Mouse (Mus musculus): ENCODE data around the gene Itpk1.
A peak's percentile ranks its signal among the peaks of the same experiment; 100 is the strongest.

Gene Itpk1

DNA sequence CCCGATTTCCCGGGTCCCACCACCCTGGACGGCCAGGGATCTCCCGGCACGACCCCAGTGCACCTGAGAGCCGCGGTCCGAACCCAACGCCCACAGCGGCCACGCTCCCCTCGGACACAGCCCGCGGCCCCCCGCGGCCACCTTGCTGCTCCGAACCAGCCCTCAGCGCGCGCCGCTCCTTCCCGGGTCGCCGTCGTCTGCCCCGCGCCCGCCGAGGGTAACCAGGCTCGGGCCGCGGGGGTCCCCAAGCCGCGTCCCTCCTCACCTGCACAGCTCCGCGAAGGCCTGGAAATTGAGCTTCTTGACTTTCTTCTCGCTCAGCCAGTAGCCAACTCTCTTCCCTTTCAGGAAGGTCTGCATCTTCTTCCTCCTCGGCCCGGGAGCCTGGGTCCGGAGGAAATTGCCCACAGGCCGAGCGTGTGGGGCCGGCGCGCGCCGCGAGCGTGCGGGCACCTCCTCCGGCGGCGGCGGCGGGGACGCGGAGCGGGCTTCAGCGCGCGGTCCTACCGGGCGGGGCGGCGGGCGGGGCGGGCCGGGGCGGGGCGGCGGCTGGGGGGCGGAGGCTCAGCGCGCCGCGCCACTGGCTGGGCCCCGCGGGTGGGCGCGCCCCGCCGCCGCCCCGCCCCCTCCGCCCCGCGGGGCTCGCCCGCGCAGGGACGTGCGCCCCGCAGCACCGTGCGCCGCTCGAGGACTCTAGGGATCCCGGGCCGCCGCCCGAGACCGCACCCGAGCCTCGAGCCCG lies at the start of gene Itpk1:
Gene Itpk1, minus strand, starts transcription at position 474 of the 742 bp plus-strand sequence.
- DNase-seq (ENCODE audit: low spot score in 2 of 2) = peak in 1 of 2 experiments; percentile 74

DNA sequence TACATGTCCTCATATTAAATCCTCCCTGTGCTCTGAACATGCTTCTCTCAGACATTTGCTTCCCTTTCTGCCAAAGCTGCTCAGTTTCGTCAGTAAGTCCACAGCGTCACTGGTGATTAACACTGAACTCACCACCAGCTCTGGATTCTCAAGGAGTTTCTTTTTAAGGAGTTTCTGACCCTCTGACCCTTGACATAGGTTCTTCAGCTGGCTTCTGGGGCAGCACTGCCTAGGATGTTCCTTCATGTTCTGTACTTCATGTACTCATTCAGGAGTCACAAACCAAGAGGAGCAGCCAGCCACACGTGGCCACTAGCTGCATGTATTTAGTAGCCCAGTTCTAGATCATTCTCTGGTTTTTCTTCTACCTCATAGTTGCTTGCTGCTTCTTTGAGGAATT lies 43.5 kb upstream of the Itpk1 start:
- DNase-seq (ENCODE audit: low spot score in 2 of 2) = no peak

DNA sequence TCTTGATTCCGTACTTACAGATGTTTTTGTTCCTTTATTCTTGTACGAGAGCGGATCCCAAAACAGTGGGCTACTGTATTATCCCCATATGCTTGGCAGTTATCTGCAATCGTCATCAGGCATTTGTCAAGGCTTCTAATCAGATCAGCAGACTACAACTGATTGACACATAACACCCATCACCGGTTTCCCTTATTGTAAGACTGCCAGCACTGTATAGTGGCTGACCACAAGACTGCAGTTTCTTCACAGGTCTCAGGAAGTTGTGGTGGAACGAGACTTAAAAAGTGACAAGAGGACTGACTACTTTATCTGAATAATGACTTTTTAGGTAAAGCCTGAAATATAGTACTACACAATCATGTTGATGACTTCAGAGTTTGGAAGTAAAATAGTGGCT lies 40.1 kb upstream of the Itpk1 start:
- no peak for DNase-seq (ENCODE audit: low spot score in 2 of 2)

DNA sequence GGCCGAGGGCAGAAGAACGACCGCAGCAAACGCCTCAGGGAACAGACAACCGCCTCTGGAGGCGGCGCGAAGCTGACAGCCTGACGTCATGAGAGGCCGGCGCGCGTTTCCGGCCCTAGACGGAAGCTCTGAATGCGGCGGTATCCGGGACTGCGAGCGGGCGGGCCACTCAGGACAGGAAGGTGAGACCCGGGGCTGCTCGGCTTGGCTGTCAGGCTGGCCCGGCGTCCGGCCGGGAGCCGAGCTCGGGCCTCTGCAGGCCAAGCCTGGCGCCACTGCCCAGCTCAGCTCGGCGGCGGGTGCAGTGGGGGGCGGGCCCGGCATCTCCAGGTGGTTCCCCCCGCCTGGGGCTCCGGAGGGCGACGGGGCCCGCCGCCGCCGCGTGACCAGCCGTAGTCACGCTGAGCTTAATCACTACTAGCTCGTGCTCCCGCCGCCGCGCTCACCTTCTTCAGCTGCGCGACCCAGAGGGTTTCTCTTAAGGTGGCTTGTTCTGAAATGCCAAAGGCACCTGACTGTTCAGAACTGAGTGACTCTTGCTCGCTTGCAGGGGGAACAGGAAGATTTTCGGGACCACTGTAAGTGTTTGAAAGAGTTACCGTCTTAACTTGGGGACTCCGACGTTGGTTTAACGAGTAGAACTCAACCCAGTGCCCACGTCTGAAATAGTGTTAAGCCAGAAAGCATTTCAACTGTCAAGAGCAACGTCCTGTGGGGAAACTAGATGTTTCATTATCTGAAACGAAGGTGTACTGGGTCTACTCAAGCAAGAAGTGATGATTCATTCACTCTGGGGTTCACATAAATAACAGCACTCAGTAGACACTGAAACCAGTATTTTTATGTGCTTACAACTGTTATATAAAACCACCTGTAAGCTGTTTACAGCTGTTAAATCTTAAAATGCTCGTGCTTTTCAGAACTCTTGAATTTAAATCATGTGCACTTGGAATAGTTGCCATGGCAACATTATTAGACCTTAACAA lies 39.2 kb upstream of the Itpk1 start, which contains the start of the genes Moap1 and Tmem251:
Gene Moap1, minus strand, starts transcription at position 73 of the 986 bp plus-strand sequence.
Gene Tmem251, plus strand, starts transcription at position 174 of the 986 bp plus-strand sequence.
- peak; percentile 94 for DNase-seq (ENCODE audit: low spot score in 2 of 2)

DNA sequence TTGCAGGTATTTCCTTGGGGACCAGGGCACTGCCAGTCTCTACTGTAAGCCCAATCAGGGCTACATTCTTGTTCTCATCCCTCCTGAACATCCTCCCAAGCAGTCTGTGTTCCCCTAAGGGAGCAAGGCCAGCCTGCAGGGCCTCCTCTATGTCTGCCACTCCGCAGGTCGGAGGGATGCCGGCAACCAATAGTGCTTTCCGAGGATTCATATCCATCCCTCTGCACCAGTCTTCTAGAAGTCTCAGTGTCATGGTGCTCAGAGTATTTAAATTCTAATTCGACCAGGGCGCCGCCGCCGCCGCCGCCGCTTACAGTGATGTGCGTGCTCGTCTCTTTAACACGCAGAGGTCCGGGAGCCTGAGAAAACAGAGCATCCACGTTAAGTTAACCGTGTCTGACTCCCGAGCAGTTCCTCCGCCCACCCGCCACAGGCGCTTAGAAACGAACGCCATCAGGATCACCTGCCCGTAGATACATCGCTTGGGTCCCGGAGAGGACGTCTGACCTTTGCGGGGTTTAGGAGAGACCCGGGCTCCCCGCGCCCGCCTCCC lies 38.4 kb upstream of the Itpk1 start:
- no peak for DNase-seq (ENCODE audit: low spot score in 2 of 2)

DNA sequence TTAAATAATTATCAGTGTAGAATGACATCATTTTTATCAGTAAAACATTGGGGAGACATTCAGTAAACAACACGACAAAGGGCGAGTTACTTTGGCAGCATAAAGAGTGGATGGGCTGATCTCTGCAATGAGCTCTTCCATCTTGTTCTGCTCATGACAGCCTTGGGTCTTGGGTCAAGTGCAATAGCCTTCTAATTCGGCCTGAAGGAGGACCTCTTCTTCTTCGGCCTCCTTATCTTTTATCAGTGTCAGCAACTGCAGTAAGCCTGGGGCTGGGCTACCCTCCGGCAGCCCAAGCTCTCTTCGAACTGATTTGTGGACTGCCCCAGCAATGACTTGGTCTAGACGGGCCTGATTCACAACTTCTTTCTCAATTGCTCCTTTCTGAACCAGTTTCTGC lies 37.3 kb upstream of the Itpk1 start:
- no peak for DNase-seq (ENCODE audit: low spot score in 2 of 2)

DNA sequence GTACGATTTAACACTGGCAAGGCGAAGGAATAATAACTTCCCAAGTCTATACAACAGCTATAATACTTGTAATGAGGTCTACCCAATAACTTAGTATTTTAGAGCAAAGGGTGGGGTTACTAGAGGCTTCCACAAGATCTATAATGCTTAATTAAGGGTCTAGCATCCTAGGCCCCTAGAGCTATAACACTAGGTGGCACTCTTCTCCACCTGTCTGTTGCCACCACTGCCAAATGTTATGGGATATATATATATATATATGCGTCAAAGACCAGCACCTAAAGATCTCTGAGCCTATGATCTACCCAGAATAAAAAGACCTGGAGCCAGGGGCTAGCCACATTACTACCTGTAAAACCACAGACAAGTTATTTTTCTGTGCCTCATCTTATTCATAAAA lies 35.6 kb upstream of the Itpk1 start:
- no peak for DNase-seq (ENCODE audit: low spot score in 2 of 2)

DNA sequence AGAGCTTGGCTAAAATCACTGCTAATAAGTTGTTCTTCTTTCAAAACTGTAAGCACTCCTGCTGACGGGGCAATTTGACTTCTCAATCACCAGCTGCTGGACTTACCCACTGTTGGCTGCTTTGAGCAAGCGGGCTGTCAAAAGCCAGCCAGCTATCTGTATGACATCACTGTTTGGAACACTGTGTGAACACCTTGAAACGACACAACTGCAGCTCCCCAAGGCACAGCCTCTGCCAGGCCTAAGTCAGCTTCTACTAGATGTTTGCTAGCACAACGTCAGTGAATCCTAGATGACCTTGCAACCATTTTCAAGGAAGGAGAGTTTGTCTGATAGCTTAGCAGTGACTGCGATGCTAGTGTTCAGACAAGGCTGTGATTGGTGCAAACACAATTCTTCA lies 34.4 kb upstream of the Itpk1 start:
- DNase-seq (ENCODE audit: low spot score in 2 of 2) = no peak

DNA sequence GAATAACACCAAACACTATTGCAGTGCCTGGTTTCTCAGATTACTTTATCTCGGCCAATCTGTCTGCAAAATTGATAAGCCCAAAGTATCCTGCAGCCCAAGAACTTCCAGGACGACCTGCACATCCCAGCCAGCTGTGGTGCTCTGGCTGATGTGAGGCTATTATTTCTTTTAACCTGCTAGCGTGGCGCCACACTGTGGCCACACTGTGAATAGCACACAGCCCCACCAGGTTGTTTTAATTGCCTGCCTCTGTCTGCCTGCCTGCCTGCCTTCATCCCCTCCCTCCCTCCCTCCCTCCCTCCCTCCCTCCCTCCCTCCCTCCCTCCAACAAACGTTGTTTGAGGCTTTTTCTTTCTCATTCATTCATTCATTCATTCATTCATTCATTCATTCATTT lies 28.7 kb upstream of the Itpk1 start:
- peak; percentile 56 to 57 for DNase-seq (ENCODE audit: low spot score in 2 of 2)

DNA sequence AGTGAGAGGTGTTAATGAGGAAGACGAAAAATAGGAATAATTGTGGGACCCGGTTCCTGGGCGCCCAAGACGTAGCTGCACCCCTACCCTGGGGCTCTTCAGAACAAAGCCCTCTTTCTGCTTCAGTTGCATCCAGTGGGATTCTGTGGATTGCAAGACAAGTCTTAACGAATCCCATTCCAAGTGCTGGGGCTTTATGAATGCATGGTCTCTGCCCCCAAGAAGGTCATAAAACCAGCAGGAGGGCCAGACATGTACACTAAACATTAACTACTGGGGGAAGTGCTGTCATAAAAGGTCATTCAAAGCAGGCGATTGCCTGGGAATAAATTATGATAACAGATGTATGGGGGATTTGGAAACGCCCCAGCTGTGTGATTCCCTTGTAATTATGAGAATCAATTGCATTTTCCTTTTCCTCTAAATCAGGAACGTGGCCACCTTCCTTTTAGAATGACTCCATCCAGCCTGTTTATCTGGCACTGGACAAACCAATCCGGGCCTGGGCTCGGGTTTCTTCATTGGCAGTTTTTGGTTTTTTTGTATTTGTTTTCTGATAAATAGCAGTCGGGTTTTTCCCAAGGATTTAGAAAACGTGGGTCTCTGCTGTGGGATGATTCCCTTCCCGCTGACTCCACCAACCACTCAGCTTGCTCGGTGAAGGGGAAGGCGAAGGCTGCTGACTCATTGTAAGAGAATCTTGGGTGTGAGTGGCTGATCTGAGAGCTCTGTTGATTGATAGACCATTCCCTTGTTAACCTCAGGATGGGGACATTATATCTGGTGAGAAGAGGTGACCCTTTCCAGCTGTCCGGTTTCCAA lies 26.3 kb upstream of the Itpk1 start:
- DNase-seq (ENCODE audit: low spot score in 2 of 2) = no peak

DNA sequence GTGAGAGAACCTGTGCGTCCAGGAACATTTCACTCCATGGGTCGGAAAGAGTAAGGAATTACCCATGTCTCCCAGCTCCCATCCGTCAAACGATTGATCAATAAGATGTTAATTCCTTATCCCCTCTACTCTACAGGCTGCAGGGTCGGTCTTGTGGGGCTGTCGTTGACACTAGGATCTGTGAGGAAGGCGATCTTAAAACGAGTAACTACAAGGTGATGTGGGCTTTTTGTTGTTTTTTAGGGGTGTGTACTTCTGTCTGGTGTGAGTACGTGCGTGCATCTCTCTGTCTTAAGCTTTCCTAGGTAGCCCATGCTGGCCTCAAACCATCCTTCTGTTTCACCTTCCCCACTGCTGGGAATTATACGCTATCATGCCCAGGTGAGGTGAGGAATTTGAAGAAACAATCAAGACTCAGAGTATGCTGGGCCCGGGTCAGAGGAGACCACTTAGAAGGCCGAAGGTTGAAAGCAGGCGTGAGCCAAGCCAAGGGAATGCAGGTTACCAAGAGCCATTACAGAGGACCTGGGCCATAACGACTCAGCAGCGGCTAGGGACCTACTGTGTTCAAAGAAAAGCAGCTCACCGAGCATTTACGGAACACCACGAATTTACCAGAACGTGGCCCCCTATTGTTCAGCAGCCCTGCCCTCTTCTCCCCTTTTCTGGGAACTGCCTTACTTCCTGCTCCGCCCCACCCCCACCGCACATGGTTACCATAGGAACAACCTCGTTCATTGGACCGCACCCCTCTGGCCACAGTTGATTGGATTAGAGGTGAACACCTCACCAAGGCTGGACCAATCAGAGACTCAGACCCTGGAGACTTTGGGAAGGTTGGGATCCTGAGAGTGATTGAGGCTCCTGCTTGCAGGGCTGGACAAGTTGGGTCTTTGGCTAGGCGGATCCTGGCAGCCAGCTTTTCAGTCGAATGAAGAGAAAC lies 25.4 kb upstream of the Itpk1 start:
- DNase-seq (ENCODE audit: low spot score in 2 of 2) = peak; percentile 91 to 94

DNA sequence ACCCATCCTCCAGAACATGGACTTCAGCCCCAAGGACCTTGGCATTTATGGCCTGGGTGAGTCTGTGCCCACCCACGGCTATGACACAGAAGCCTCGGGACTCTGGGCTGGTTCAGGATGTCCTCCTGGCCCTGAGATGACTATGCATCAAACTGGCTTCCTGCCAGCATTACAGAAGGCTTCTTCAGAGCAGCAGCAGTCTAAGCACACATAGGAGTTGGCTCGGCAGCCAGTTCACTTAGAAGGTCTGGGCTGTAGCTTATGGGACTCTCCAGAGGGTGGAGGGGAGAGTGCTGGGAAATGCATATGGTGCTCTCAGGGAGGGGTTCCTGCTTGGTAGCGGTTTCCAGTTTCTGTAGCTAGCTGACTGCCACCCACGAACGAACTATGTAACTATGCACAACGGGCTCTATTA lies 21.0 kb upstream of the Itpk1 start:
- DNase-seq (ENCODE audit: low spot score in 2 of 2) = peak in 1 of 2 experiments; percentile 68

DNA sequence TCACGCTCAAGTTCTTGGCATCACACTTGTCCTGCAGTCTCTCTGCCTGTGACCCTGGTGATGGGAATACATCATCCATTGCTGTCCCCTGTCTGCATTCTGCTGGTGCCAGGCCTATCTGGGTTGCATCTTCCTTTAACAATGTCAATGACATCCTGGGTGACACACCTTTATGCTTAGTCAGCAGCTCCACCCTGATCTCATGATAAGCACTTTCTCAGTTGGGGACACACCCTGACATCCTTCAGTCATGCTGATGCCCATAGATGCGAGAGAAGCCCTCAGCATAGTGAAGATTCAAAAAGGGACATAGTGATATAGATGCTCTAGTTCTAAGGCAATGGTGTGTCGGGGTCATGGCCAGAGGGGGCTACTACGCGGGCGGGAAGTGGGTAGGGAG lies 20.4 kb upstream of the Itpk1 start:
- no peak for DNase-seq (ENCODE audit: low spot score in 2 of 2)

DNA sequence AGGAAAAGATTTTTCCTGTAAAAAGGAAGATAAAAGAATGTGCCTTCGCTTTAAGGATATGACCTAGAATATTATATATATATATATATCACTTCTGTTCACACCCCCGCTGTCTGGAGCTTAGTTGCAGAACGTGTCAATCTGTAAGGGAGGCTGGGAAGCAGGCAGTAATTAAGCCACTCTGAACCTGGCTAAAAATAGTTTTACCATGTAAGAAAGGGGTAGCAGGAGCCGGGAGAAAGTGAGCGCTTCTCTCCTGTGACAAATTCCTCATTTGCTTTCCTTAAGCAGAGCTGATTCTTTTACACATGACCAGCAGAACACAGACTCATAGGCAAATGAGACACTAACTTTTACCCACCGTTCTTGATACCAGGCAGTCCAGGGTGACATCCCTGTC lies 19.1 kb upstream of the Itpk1 start:
- peak; percentile 64 to 84 for DNase-seq (ENCODE audit: low spot score in 2 of 2)

DNA sequence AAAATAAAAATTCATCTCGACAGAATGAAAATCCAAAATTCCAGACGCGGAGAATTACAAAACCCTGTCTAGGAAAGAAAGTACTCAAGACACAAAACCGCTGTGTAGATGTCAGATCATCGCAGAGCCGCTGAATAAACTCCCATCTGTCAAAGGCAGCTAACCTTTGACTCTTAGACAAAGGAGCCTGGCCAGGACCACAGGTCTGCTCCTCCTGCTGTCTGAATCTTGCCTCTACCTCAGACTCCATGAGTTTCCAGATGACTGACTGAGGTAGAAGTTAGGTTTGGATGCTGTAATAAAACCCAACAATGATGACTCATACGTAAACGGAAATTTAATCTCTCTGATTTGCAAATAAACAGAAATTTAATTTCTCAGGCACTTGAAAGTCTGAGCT lies 18.2 kb upstream of the Itpk1 start:
- DNase-seq (ENCODE audit: low spot score in 2 of 2) = no peak

DNA sequence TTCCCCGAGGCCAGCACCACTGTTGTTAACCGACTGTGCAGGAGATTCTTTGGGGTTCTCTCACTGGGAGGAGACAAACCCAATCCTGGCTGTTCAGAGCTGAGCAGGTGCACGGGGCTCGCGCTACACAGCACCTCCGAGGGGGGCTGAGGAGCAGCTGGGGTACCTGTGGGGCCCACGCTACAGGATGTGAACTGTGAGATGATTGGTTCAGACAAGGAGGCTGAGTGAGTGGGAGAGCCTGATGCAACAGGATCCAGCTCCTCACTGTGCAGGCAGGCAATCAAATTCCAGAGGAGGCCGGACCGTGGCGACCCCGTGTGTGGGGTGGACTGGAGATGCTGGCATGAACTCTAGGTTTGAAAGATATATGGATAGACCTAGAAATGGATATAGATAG lies 17.7 kb upstream of the Itpk1 start:
- no peak for DNase-seq (ENCODE audit: low spot score in 2 of 2)

DNA sequence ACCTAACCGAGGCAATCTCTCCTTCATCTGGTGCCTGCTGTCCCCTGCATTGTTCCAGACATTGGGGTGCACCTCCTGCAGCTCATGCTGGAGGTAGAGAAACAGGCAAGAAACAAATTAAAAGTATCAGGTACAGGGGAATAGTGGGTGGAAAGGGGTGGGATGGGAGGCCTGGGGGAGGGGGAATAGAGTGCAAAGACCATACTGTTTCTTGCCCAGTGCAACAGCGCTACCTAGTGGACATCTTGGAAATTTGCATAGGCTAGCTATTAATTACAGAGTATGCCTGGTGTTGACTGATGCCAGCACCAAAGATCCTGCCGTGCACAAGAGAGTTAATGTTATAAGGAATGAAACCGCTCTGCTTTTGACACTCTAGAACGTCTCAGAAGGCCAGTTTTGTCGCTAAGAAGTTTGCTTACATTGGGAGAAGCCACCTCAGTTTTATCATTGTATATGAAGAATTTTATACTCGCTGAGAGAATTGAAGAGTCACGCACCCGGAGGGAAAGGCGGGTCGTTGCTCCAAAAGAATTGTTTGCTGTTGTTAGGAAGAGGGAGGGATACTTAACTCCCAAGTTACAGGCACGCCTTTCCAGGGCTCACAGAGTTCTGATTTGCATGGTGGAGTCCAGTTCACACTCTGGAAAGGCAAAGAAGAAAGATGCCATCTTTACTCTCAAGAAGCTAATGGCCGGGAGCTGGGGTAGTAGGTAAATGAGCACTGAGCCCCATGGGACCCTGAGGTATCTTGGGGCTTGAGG lies 15.0 kb upstream of the Itpk1 start:
- peak in 1 of 2 experiments; percentile 80 for DNase-seq (ENCODE audit: low spot score in 2 of 2)

DNA sequence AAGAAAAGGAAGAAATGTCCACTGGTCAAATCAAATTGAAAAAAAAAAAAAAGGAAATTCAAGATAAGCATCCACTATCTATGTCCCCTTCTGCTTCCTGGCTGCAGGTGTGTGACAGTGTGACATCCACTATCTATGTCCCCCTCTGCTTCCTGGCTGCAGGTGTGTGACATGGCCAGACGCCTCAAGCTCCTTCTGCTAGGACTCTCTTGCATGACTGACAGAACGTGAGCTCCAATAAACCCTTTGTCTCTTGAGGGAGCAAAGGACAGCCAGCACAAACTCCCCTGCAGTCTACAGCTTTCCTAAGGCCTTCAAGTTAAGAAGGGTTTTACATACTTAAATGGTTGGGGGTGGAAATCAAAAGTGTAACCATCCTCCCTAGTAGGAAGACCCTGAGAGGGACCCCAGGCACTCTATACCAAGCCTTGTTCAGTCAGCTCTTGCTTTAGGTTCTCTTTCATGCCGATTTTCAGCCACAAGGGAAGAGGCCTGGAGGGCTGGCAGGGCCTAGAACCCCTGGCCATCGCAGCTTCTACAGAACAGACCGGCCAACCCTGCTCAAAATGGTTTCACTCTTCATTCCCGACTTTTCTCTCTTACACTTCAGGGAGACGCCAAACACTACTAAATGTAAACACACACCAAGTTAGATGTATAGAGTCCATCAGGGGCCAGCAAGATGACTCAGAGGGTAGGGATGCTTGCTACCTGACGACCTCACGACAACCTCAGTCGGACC lies 10.1 kb upstream of the Itpk1 start:
- DNase-seq (ENCODE audit: low spot score in 2 of 2) = no peak

DNA sequence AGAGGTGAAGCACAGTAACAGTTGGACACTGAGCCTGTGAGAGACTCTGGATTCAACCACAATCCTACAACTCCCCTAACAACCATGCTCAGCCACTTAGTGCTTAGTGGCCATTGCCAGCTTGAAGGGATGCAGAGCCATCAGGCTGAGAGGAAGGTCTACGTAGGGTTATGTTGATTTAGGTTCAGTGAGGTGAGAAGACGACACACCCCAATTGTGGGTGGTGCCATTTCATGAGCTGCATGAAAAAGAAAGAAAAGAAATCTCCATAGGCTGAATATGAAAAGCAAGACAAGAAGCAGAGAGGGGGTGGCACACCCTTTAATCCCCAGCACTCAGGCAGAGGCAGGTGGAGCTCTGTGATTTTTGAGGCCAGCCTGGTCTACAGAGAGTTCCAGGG lies 9.4 kb upstream of the Itpk1 start:
- DNase-seq (ENCODE audit: low spot score in 2 of 2) = no peak
